Mouse (Mus musculus): ENCODE data around the gene Elmo1. TPM values are rescaled to one million over a fixed set of nuclear protein-coding genes. Genes with fewer than 3 reads are reported as not detected.

The Elmo1 gene
- polyA plus RNA-seq, 1 experiment from 2014 or later = 37.1 TPM

- Histone ChIP-seq H3K4me3 (no peak overlapping the region), H3K36me3 (peaks cover 6% of the 10 kb centered on the region), H3K27me3 (no peaks in the 10 kb centered on the region), H3K4me1 (0 out of 2 replicates have a peak, but pooled peaks cover 3% of the 10 kb centered on the region), H3K27ac (no peak overlapping the region), H3K9me3 (no peaks in the 10 kb centered on the region), H3K9ac (no peak overlapping the region), H3K4me2 (no peak overlapping the region)
- WGBS = 94% methylated on average over 1 of the region's 1 CpGs
- ATAC-seq (ENCODE audit: borderline replicate concordance, extremely low read depth, low FRiP score, low TSS enrichment) = no peak
Observed at GRCm38 (mm10) chr13:20263173-20263572, 172.8 kb downstream of the Elmo1 start.

DNA sequence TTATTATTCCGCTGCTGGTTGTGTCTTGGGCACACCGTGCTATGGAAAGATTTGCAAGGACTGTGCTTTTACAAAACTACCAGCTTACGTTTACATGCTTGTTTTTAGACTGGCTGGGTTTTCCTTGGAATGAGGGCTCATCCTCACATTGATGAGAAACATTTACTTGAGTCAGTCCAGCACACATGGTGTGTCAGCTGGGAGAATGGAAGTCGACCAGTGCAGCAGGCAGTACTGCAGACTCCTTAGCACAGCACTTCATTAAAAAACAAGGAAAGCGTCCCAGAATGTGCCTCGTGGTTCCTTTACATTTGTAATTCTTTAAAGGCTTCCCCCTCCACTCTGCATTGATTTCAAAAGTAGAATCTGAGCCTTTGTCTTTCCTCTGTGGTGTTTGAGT lies 179.8 kb downstream of the Elmo1 start:
- Histone ChIP-seq H3K4me2 (no peak overlapping the region), H3K27ac (peak overlapping the region; percentile 37), H3K9ac (no peak overlapping the region), H3K27me3 (no peaks in the 10 kb centered on the region), H3K9me3 (no peaks in the 10 kb centered on the region), H3K36me3 (no peaks in the 10 kb centered on the region), H3K4me3 (no peak overlapping the region), H3K4me1 (no peaks in the 10 kb centered on the region; the same call in 1 of the 2 replicates)
- ATAC-seq (ENCODE audit: borderline replicate concordance, extremely low read depth, low FRiP score, low TSS enrichment) = no peak
- WGBS = 47% methylated on average over 6 of the region's 6 CpGs

GRCm38 (mm10) chr13:20271799-20272198 lies 181.4 kb downstream of the Elmo1 start:
- Histone ChIP-seq H3K36me3 (no peaks in the 10 kb centered on the region), H3K27me3 (no peaks in the 10 kb centered on the region)
- 35% methylated on average over 3 of the region's 3 CpGs for WGBS

GRCm38 (mm10) chr13:20272562-20272961 lies 182.2 kb downstream of the Elmo1 start:
- Histone ChIP-seq H3K36me3 (no peaks in the 10 kb centered on the region), H3K9ac (no peak overlapping the region), H3K27me3 (no peaks in the 10 kb centered on the region), H3K4me3 (no peak overlapping the region), H3K27ac (no peak overlapping the region), H3K9me3 (no peaks in the 10 kb centered on the region), H3K4me1 (no peaks in the 10 kb centered on the region; the same call in 1 of the 2 replicates), H3K4me2 (no peak overlapping the region)
- ATAC-seq (ENCODE audit: borderline replicate concordance, extremely low read depth, low FRiP score, low TSS enrichment) = peak; percentile 27; the same call in 1 of the 2 replicates
- 52% methylated on average over 6 of the region's 6 CpGs for WGBS

More at GRCm38 (mm10) chr13:20271799-20272198, 181.4 kb downstream of the Elmo1 start:
- Histone ChIP-seq H3K4me2 (no peak overlapping the region), H3K9ac (no peak overlapping the region), H3K9me3 (no peaks in the 10 kb centered on the region), H3K27ac (no peak overlapping the region), H3K4me1 (no peaks in the 10 kb centered on the region; the same call in 1 of the 2 replicates), H3K4me3 (no peak overlapping the region)
- ATAC-seq (ENCODE audit: borderline replicate concordance, extremely low read depth, low FRiP score, low TSS enrichment) = no peak

DNA sequence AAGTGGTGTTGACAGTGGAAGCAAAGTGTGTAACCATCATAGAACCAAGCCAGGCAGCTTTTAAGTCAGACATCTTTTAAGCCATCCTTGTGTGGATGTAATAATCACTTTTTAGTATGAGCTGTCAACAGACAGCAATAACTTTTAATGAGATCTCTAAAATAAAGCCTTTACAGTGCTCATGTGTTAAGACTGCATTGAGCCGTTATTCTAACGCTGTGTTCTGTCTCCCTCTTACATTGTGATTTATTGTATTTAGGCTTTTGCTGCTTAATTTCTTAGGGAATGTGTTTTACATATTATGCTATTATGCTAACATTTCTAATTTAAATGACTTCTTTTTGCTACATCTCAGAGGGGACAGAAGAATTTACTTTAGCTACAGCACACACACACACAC lies 189.5 kb downstream of the Elmo1 start:
- WGBS = 74% methylated on average over 2 of the region's 2 CpGs
- H3K4me2 ChIP-seq = no peak overlapping the region

GRCm38 (mm10) chr13:20283891-20284290 lies 193.5 kb downstream of the Elmo1 start:
- Histone ChIP-seq H3K4me2 (no peak overlapping the region), H3K9ac (no peak overlapping the region), H3K4me1 (peaks cover 7% of the 10 kb centered on the region; the same call in 1 of the 2 replicates), H3K27ac (0 out of 2 replicates have a peak overlapping the region, but pooled peaks have one; percentile 65), H3K36me3 (no peaks in the 10 kb centered on the region), H3K4me3 (no peak overlapping the region), H3K9me3 (no peaks in the 10 kb centered on the region), H3K27me3 (no peaks in the 10 kb centered on the region)
- 52% methylated on average over 7 of the region's 7 CpGs for WGBS
- peak; percentile 56; the same call in 1 of the 2 replicates for ATAC-seq (ENCODE audit: borderline replicate concordance, extremely low read depth, low FRiP score, low TSS enrichment)

More for the DNA sequence above, 189.5 kb downstream of the Elmo1 start:
- Histone ChIP-seq H3K9ac (no peak overlapping the region), H3K36me3 (no peaks in the 10 kb centered on the region), H3K4me1 (0 out of 2 replicates have a peak, but pooled peaks cover 7% of the 10 kb centered on the region), H3K9me3 (no peaks in the 10 kb centered on the region), H3K27me3 (no peaks in the 10 kb centered on the region), H3K27ac (no peak overlapping the region), H3K4me3 (no peak overlapping the region)
- ATAC-seq (ENCODE audit: borderline replicate concordance, extremely low read depth, low FRiP score, low TSS enrichment) = no peak

DNA sequence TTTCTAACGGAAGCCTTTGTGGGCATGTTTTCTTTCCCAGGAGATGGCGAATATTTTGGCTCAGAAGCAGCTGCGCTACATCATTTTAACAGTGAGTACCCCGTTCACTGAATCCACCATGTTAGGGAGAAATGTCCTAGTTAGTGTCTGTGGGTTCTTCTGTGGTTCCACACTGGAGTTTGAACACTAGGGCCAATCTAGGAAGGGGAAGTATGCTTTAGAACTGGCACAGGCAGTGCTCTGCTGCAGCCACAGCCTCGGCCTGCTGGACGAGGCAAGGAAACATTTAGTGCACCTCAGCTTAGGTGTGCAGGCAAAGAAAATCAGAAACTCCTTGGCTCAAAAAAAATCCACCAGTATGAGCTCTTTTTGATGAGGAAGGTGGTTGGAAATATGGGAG lies 196.3 kb downstream of the Elmo1 start:
- 80% methylated on average over 6 of the region's 6 CpGs for WGBS
- ATAC-seq (ENCODE audit: borderline replicate concordance, extremely low read depth, low FRiP score, low TSS enrichment) = no peak
- Histone ChIP-seq H3K36me3 (no peaks in the 10 kb centered on the region), H3K4me2 (no peak overlapping the region), H3K27ac (no peak overlapping the region), H3K4me3 (no peak overlapping the region), H3K9ac (no peak overlapping the region), H3K4me1 (peaks cover 3% of the 10 kb centered on the region), H3K27me3 (no peaks in the 10 kb centered on the region), H3K9me3 (no peaks in the 10 kb centered on the region)

DNA sequence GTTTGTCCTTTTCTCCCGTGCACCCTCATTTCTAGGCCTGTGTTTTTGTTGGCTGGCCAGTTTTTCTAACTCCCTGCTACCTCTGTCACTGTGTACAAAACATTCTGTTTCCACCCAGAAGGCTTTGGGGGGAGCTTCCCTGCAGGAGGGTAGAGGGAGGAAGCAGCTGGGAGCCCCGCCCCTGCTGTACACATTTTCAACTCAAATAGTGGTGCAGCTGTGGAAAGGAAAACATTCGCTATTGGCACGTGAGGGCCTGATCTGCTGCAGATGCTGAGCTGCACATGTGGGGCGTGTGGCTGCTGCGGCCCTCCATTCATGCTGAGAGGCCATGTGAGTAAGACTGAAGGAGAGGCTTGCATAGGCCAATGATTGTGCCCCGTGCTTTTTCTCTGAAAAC lies 198.0 kb downstream of the Elmo1 start:
- Histone ChIP-seq H3K36me3 (no peaks in the 10 kb centered on the region), H3K4me3 (no peak overlapping the region), H3K9ac (no peak overlapping the region), H3K4me2 (no peak overlapping the region), H3K9me3 (no peaks in the 10 kb centered on the region), H3K27ac (peak overlapping the region; percentile 54; the same call in 1 of the 2 replicates), H3K27me3 (no peaks in the 10 kb centered on the region), H3K4me1 (peaks cover 7% of the 10 kb centered on the region)
- peak; percentile 62 for ATAC-seq (ENCODE audit: borderline replicate concordance, extremely low read depth, low FRiP score, low TSS enrichment)
- WGBS = 35% methylated on average over 7 of the region's 7 CpGs

GRCm38 (mm10) chr13:20290412-20290811 lies 200.0 kb downstream of the Elmo1 start:
- H3K27me3 ChIP-seq = no peaks in the 10 kb centered on the region
- H3K4me3 ChIP-seq = no peak overlapping the region
- H3K9ac ChIP-seq = no peak overlapping the region
- 57% methylated on average over 10 of the region's 10 CpGs for WGBS
- no peaks in the 10 kb centered on the region for H3K36me3 ChIP-seq
- ATAC-seq (ENCODE audit: borderline replicate concordance, extremely low read depth, low FRiP score, low TSS enrichment) = peak; percentile 54
- H3K4me1 ChIP-seq = peaks cover 7% of the 10 kb centered on the region
- H3K27ac ChIP-seq = peak overlapping the region; percentile 76
- H3K4me2 ChIP-seq = no peak overlapping the region
- H3K9me3 ChIP-seq = no peaks in the 10 kb centered on the region

GRCm38 (mm10) chr13:20292348-20292747 lies 202.0 kb downstream of the Elmo1 start:
- 4% methylated on average over 5 of the region's 5 CpGs for WGBS
- Histone ChIP-seq H3K36me3 (no peaks in the 10 kb centered on the region), H3K4me2 (no peak overlapping the region), H3K9me3 (no peaks in the 10 kb centered on the region), H3K4me3 (no peak overlapping the region), H3K27ac (peak overlapping the region; percentile 80; the same call in 1 of the 2 replicates), H3K27me3 (no peaks in the 10 kb centered on the region), H3K9ac (no peak overlapping the region), H3K4me1 (peaks cover 7% of the 10 kb centered on the region)
- peak; percentile 72; the same call in 1 of the 2 replicates for ATAC-seq (ENCODE audit: borderline replicate concordance, extremely low read depth, low FRiP score, low TSS enrichment)

GRCm38 (mm10) chr13:20295278-20295970 lies 205.0 kb downstream of the Elmo1 start:
- no peak for ATAC-seq (ENCODE audit: borderline replicate concordance, extremely low read depth, low FRiP score, low TSS enrichment)
- WGBS = 72% methylated on average over 16 of the region's 16 CpGs
- H3K9ac ChIP-seq = no peak overlapping the region

GRCm38 (mm10) chr13:20297841-20298240 lies 207.4 kb downstream of the Elmo1 start:
- Histone ChIP-seq H3K9ac (no peak overlapping the region), H3K27ac (no peak overlapping the region), H3K36me3 (no peaks in the 10 kb centered on the region), H3K4me1 (no peaks in the 10 kb centered on the region), H3K4me2 (no peak overlapping the region), H3K4me3 (no peak overlapping the region), H3K9me3 (no peaks in the 10 kb centered on the region), H3K27me3 (no peaks in the 10 kb centered on the region)
- WGBS = 23% methylated on average over 3 of the region's 3 CpGs
- no peak; the same call in 1 of the 2 replicates for ATAC-seq (ENCODE audit: borderline replicate concordance, extremely low read depth, low FRiP score, low TSS enrichment)

More at GRCm38 (mm10) chr13:20295278-20295970, 205.0 kb downstream of the Elmo1 start:
- H3K4me1 ChIP-seq = peaks cover 7% of the 10 kb centered on the region
- no peak overlapping the region for H3K4me3 ChIP-seq
- H3K27ac ChIP-seq = no peak overlapping the region
- no peak overlapping the region for H3K4me2 ChIP-seq
- no peaks in the 10 kb centered on the region for H3K36me3 ChIP-seq
- no peaks in the 10 kb centered on the region for H3K27me3 ChIP-seq
- no peaks in the 10 kb centered on the region for H3K9me3 ChIP-seq
